In genomic region chr1:37250643-37251310, GRCm38 (mm10) we compare ENCODE assay signal across 9 mouse cellular contexts. TPM values are rescaled to one million over a fixed set of nuclear protein-coding genes. Genes with fewer than 3 reads are reported as not detected.
DNase-seq lines count a peak whose midpoint lies in the region; ATAC-seq and TF ChIP-seq lines count a peak whose summit lies in the region.
"Had no signal": no experiment of that assay in that cellular context is flagged by ENCODE, and none has a peak within 500 bp of the region (broad histone marks: within the 10 kb centered on the region; RNA-seq: fewer than 3 reads in every experiment).

No protein-coding gene starts in this region.

- H3K36me3 ChIP-seq in ES-Bruce4 (ENCODE audit: control insufficient read depth, insufficient read depth, low read length, poor library complexity, severe bottlenecking), result no peaks in the 10 kb centered on the region
- H3K36me3 ChIP-seq: limb, embryonic 12.5 days had no signal

- peak; percentile 90 for TF ChIP-seq CTCF in ES-Bruce4 (IDR thresholded peaks at IDR 0.05; ENCODE audit: low read depth, low read length)

- H3K9me3 ChIP-seq in ES-Bruce4 (replicated peaks; ENCODE audit: control insufficient read depth, insufficient read depth, low read length, poor library complexity, severe bottlenecking), result no peaks in the 10 kb centered on the region
- H3K9me3 ChIP-seq: limb, embryonic 12.5 days had no signal

- no peak overlapping the region for H3K27ac ChIP-seq in ES-Bruce4 (ENCODE audit: insufficient read depth, low read length)
- H3K27ac ChIP-seq: limb, embryonic 12.5 days had no signal

- peak; percentile 88 for DNase-seq in adrenal gland, postnatal 14 days
- peak; percentile 51 for DNase-seq in embryo, embryonic 11.5 days (ENCODE audit: low read depth, low spot score)
- DNase-seq in heart, adult 8-10 months (ENCODE audit: low spot score), result peak; percentile 81
- peak; percentile 68 for DNase-seq in layer of hippocampus, adult 9-11 months
- DNase-seq in right cerebral cortex, postnatal 10 days (ENCODE audit: low spot score in 2 of 2), result peak; percentile 80 to 89
- peak; percentile 67 for DNase-seq in urinary bladder, adult 2 months (ENCODE audit: low spot score)

- H3K4me3 ChIP-seq in ES-Bruce4 (ENCODE audit: low read depth, low read length), result no peak overlapping the region
- H3K4me3 ChIP-seq: limb, embryonic 12.5 days had no signal

- no peak for TF ChIP-seq EP300 in ES-Bruce4 (IDR thresholded peaks at IDR 0.05; ENCODE audit: insufficient read depth, low read depth, low read length)

- no peak for TF ChIP-seq POLR2A in ES-Bruce4 (IDR thresholded peaks at IDR 0.05; ENCODE audit: insufficient read depth, low read length)

- H3K27me3 ChIP-seq in ES-Bruce4 (ENCODE audit: control insufficient read depth, insufficient read depth, low read length, poor library complexity, severe bottlenecking), result no peaks in the 10 kb centered on the region
- H3K27me3 ChIP-seq: limb, embryonic 12.5 days had no signal

- H3K4me1 ChIP-seq in ES-Bruce4 (ENCODE audit: control insufficient read depth, insufficient read depth, low read length), result no peaks in the 10 kb centered on the region

- peak; percentile 60; the same call in 1 of the 2 replicates for ATAC-seq in megakaryocyte, adult 5-6 weeks (ENCODE audit: poor library complexity, severe bottlenecking)

- H3K9ac ChIP-seq in ES-Bruce4 (ENCODE audit: low read depth, poor library complexity, severe bottlenecking), result no peak overlapping the region
- H3K9ac ChIP-seq: limb, embryonic 12.5 days had no signal

RNA-seq across cellular contexts. Expression of gene Cnga3, which starts 36.5 kb away (rescaled TPM):
- 1.6 and 1.8 TPM in 2 replicates for polyA plus RNA-seq in ES-Bruce4 (2011; ENCODE audit: insufficient read depth, insufficient read length, low read depth, missing spikeins)
- 1.8 and 2.0 TPM in 2 replicates for total RNA-seq in adrenal gland, postnatal 14 days (2021)
- total RNA-seq in heart, adult 8-10 months (2022), result 1 to 10 TPM; 1.9 to 2.6 (median 2.3) TPM
- not detected in 2 replicates for total RNA-seq in megakaryocyte, adult 5-6 weeks (2015)
- 0.24 TPM in 1 of 2 replicates, not detected in the other for total RNA-seq in megakaryocyte, adult 5-6 weeks (2017)
- not detected in 2 replicates for polyA plus RNA-seq in urinary bladder, adult 2 months (2012; rRNA removed)
- polyA plus RNA-seq: limb, embryonic 12.5 days had no signal

RNA-seq across cellular contexts. Expression of gene Inpp4a, which starts 48.9 kb away (rescaled TPM):
- 8.8 and 9.3 TPM in 2 replicates for polyA plus RNA-seq in ES-Bruce4 (2011; ENCODE audit: insufficient read depth, insufficient read length, low read depth, missing spikeins)
- total RNA-seq in adrenal gland, postnatal 14 days (2021), result 21.2 and 23.5 TPM in 2 replicates
- total RNA-seq in heart, adult 8-10 months (2022), result 10 to 100 TPM; 19.2 to 24.3 (median 22.6) TPM
- 44.0 and 44.2 TPM in 2 replicates for total RNA-seq in megakaryocyte, adult 5-6 weeks (2015)
- total RNA-seq in megakaryocyte, adult 5-6 weeks (2017), result 23.2 and 36.3 TPM in 2 replicates
- polyA plus RNA-seq in urinary bladder, adult 2 months (2012; rRNA removed), result 27.8 and 33.7 TPM in 2 replicates
